Mouse (Mus musculus) hindlimb bud, embryonic 11.5 days (tissue): ENCODE data around the gene Prkcz.
A peak's percentile ranks its signal among the peaks of the same experiment; 100 is the strongest.

Source experiments
- DNase-seq: peaks from one replicate; pipeline ENCODE4 v3.0.0-alpha.2; 2012; ENCODE audit warnings: low read depth, low spot score; ENCODE audit errors: extremely low spot score

Prkcz gene

GRCm38 (mm10) chr4:155361303-155361791 lies at the start of gene Prkcz:
Prkcz (minus strand) TSS chr4:155361361.
- peak; percentile 47 for DNase-seq

GRCm38 (mm10) chr4:155409058-155409776 lies 48.1 kb upstream of the Prkcz start, which contains the start of gene Cfap74:
Cfap74 (plus strand) TSS chr4:155409190.
- peak; percentile 71 for DNase-seq

DNA sequence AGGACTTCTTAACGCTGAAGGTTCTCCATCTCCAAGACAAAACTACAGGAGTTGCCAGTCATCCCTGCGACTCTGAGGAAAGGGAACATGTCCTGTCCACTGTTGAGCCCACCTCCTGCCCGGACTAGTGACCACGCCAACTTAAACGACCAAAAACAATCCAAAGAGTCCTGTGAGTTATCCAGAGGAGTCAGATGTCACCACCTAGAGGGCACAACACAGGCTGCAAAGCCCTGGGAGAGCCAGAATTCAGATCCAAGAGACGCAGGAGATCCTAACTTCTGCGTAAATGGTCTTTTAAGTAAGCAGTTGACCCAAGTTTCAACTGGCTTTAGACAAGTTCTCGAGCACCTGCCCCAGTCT lies 47.5 kb upstream of the Prkcz start:
- no peak for DNase-seq

GRCm38 (mm10) chr4:155402489-155402888 lies 41.3 kb upstream of the Prkcz start:
- no peak for DNase-seq

DNA sequence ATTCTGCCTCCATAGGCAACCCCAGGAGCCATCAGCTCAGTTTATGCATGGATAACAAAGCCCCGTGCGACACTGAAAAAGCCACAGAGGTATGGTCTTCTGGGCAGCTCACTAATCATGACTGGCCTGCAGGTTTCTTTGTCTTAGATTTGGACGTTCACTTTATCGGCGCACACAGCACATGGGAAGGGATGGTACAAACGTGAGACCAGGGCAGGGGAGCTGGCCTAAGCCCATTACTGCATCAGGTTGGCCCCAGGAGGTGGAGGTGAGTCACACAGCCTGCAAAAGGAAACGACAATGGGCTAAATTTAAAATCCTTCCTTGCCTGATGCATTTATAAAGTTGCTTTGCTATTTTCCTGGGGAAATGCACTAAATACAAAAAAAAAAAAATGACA lies 40.0 kb upstream of the Prkcz start:
- DNase-seq: no peak

- no peak for DNase-seq
Observed at GRCm38 (mm10) chr4:155398222-155398540, 37.0 kb upstream of the Prkcz start.

DNA sequence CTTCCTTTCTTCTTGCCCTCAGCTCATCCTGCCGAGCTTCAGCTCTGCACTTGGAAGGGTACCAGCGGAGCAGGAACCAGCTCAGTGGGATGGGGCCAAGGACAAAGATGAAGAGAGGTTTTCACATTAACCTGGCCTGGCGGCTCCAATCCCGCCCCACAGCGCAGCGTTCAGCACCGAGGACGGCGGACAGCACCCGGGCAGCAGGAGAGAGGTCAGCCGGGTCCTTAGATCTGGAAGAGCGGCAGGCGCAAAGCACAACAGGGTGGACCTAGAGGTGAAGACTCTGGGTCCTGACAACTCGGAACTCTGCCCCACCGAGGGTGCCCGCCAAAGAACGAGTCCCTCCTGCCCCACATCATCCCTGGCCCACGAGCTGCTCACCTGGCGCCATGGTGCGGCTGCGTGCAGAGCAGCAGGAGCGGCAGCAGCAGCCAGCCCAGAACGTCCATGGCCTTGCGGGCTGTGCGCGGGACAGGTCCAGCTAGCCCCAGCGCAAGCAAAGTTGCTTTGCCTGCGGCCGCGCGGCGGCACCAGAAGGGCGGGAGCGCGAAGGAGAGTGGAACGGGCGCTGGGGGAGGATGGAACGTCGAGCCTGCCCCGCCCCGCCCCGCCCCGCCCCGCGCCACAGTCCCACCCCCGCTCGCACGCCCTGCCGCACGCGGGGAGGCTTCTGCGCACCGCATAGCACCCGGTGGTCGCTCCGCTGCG lies 36.5 kb upstream of the Prkcz start, which contains the start of gene Gabrd:
TSS of gene Gabrd (minus strand) at position 602 of the 711 bp plus-strand sequence.
- DNase-seq: no peak

GRCm38 (mm10) chr4:155396751-155397150 lies 35.6 kb upstream of the Prkcz start:
- DNase-seq: no peak

GRCm38 (mm10) chr4:155395471-155395870 lies 34.3 kb upstream of the Prkcz start:
- no peak for DNase-seq

- no peak for DNase-seq
Observed at GRCm38 (mm10) chr4:155387166-155387565, 26.0 kb upstream of the Prkcz start.

DNA sequence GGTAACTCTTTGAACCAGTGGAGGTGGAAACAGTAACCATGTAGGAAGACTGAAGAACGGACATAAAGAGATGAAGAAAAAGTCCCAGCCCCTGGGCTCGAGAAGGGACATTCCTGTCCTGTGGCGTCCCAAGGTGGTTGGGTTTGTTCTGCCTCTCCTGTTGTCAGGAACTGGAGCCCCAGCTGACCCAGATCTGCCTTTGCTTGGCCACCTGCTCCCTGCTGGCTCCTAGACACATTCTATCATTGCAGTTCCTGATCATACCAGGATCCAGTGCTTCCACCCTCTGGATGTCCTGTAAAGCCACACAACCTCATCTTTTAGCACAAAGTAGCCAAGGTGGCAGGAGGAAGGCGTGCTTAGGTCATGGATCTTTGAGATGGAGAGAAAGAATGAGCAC lies 22.2 kb upstream of the Prkcz start:
- DNase-seq: no peak

- no peak for DNase-seq
Observed at GRCm38 (mm10) chr4:155382752-155383151, 21.6 kb upstream of the Prkcz start.

- no peak for DNase-seq
Observed at GRCm38 (mm10) chr4:155381974-155382373, 20.8 kb upstream of the Prkcz start.

GRCm38 (mm10) chr4:155371797-155372735 lies 10.9 kb upstream of the Prkcz start:
- no peak for DNase-seq

GRCm38 (mm10) chr4:155370737-155371715 lies 9.9 kb upstream of the Prkcz start:
- DNase-seq: no peak

- DNase-seq: no peak
Observed at GRCm38 (mm10) chr4:155368684-155369083, 7.5 kb upstream of the Prkcz start.

DNA sequence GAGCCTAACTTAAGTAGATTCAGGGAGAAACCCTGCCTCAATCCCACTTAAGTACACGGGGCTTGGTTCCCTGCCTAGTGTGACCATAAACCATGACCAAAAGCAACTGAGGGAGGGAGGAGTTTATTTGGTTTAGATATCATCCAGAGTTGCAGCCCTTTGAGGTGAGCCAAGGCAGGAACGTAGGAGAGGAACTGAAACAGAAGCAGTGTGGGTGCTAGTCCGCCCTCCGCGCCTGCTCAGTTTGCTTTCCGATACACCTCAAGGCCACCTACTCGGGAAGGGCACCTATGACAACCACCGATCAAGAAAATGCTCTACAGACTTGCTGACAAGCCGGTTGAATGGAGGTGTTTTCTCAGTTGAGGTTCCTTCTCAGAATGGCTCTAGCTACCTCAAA lies 6.6 kb upstream of the Prkcz start:
- DNase-seq: no peak

DNA sequence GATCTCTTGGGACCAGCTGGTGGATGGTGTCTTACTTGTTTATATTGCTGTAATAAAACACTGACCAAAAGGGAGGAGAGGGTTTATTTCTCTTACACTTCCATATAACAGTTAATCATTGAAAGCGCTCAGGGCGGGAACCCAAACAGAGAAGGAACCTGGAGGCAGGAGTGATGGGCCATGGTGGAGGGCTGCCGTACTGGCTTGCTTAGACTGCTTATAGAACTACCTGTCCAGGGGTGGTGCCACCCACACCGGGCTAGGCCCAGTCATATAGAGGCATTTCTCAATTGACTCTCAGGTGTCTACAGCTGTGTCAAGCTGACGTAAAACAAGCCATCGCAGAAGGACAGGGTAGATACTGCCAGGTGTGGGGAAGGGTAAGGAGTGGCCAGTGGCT lies 5.6 kb upstream of the Prkcz start:
- no peak for DNase-seq

- no peak for DNase-seq
Observed at GRCm38 (mm10) chr4:155362443-155362842, 1.3 kb upstream of the Prkcz start.

- DNase-seq: no peak
Observed at GRCm38 (mm10) chr4:155360856-155361255, 305 bp downstream of the Prkcz start.
